Mouse (Mus musculus): ENCODE results near the gene Mutyh.

DNA sequence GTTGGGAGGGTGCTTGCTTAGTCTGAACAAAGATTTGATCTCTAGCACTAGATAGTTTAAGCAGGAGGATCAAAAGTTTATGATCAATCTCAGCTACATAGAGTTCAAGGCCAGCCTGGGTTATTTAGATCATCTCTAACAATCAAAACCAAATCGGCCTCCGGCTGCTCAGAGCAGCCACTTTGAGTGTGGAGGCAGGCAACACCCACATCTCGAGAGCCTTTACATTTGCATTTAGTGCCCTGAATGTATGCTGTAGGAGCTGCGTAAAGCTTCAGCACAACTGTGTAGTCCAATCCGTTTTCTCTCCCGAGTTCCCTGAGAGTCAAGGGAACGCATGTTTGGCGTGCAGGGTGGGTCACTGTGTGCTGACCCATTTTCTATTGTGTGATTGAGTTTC lies 15.1 kb upstream of the Mutyh start:
- TF ChIP-seq CTCF (conservative IDR thresholded peaks at IDR 0.05; ENCODE audit: insufficient read depth, insufficient read length, low read depth, low read length) (no peak), POLR2A (IDR thresholded peaks at IDR 0.05; ENCODE audit: low read depth, low read length) (no peak)

All from kidney, adult 2 months (tissue).